Mouse (Mus musculus): ENCODE measurements around the gene B4galt2. TPM values are rescaled to one million over a fixed set of nuclear protein-coding genes. Genes with fewer than 3 reads are reported as not detected.

Gene B4galt2
- 1 to 10 TPM; 4.2 to 5.1 (median 4.4) TPM for total RNA-seq (2022)

GRCm38 (mm10) chr4:117882701-117883691 lies at the start of gene B4galt2:
Gene B4galt2, minus strand, starts transcription at chr4:117883487.
- no peak for DNase-seq (ENCODE audit: low spot score)

GRCm38 (mm10) chr4:117929391-117929881 lies 46.1 kb upstream of the B4galt2 start, which contains the start of gene Artn:
Gene Artn, minus strand, starts transcription at chr4:117929763.
- DNase-seq (ENCODE audit: low spot score), result no peak

GRCm38 (mm10) chr4:117928699-117929241 lies 45.5 kb upstream of the B4galt2 start:
- DNase-seq (ENCODE audit: low spot score), result no peak

- DNase-seq (ENCODE audit: low spot score), result no peak
Observed at GRCm38 (mm10) chr4:117928234-117928633, 44.9 kb upstream of the B4galt2 start.

GRCm38 (mm10) chr4:117926545-117927482 lies 43.5 kb upstream of the B4galt2 start:
- no peak for DNase-seq (ENCODE audit: low spot score)

GRCm38 (mm10) chr4:117924916-117925315 lies 41.6 kb upstream of the B4galt2 start:
- DNase-seq (ENCODE audit: low spot score), result no peak

- no peak for DNase-seq (ENCODE audit: low spot score)
Observed at GRCm38 (mm10) chr4:117923450-117923849, 40.2 kb upstream of the B4galt2 start.

- no peak for DNase-seq (ENCODE audit: low spot score)
Observed at GRCm38 (mm10) chr4:117921358-117921757, 38.1 kb upstream of the B4galt2 start.

GRCm38 (mm10) chr4:117918762-117919161 lies 35.5 kb upstream of the B4galt2 start:
- no peak for DNase-seq (ENCODE audit: low spot score)

- DNase-seq (ENCODE audit: low spot score), result no peak
Observed at GRCm38 (mm10) chr4:117918261-117918660, 35.0 kb upstream of the B4galt2 start.

- no peak for DNase-seq (ENCODE audit: low spot score)
Observed at GRCm38 (mm10) chr4:117917847-117918246, 34.6 kb upstream of the B4galt2 start.

GRCm38 (mm10) chr4:117917402-117917801 lies 34.1 kb upstream of the B4galt2 start:
- DNase-seq (ENCODE audit: low spot score), result no peak

GRCm38 (mm10) chr4:117916386-117916785 lies 33.1 kb upstream of the B4galt2 start:
- no peak for DNase-seq (ENCODE audit: low spot score)

GRCm38 (mm10) chr4:117915489-117916105 lies 32.3 kb upstream of the B4galt2 start:
- DNase-seq (ENCODE audit: low spot score), result no peak

- DNase-seq (ENCODE audit: low spot score), result peak; percentile 96
Observed at GRCm38 (mm10) chr4:117914591-117915442, 31.5 kb upstream of the B4galt2 start, which contains the start of gene Ipo13. Gene Ipo13, minus strand, starts transcription at chr4:117914999.

GRCm38 (mm10) chr4:117914031-117914430 lies 30.7 kb upstream of the B4galt2 start:
- no peak for DNase-seq (ENCODE audit: low spot score)

- DNase-seq (ENCODE audit: low spot score), result no peak
Observed at GRCm38 (mm10) chr4:117913421-117913820, 30.1 kb upstream of the B4galt2 start.

- no peak for DNase-seq (ENCODE audit: low spot score)
Observed at GRCm38 (mm10) chr4:117912685-117913273, 29.5 kb upstream of the B4galt2 start.

GRCm38 (mm10) chr4:117912131-117912561 lies 28.9 kb upstream of the B4galt2 start:
- no peak for DNase-seq (ENCODE audit: low spot score)

All from heart, adult 8-10 months (tissue).